Mouse (Mus musculus) hindbrain, embryonic 11.5 days (tissue): ENCODE results near the gene Kat5. TPM values are rescaled to one million over a fixed set of nuclear protein-coding genes. Genes with fewer than 3 reads are reported as not detected.

ENCODE experiments used
- ATAC-seq: fragments of 200-750 bp; cut with Nextera tagmentation; 2 replicates; pipeline ENCODE4 v1.8.0; 2017; ENCODE audit warnings: mild to moderate bottlenecking, moderate TSS enrichment, moderate library complexity; ENCODE audit not compliant: low FRiP score
- DNase-seq: peaks from one replicate; pipeline ENCODE4 v3.0.0-alpha.2; 2015; ENCODE audit warnings: low spot score
- H3K27ac ChIP-seq: fragments of 300-500 bp; sonication (generic); 2 replicates; pipeline ENCODE4 v1.5.1; 2014; ENCODE audit warnings: mild to moderate bottlenecking, low read depth, low read length
- H3K27me3 ChIP-seq: fragments of 300-500 bp; sonication (generic); 2 replicates; pipeline ENCODE4 v1.6.1; 2014; ENCODE audit warnings: mild to moderate bottlenecking, low read length, moderate library complexity, mixed read lengths; ENCODE audit not compliant: control insufficient read depth, insufficient read depth
- H3K36me3 ChIP-seq: fragments of 300-500 bp; sonication (generic); 2 replicates; pipeline ENCODE4 v1.6.1; 2014; ENCODE audit warnings: mild to moderate bottlenecking, low read length, moderate library complexity, mixed read lengths; ENCODE audit not compliant: control insufficient read depth, insufficient read depth
- H3K4me1 ChIP-seq: fragments of 300-500 bp; sonication (generic); replicated peaks from 2 replicates; pipeline ENCODE4 v1.6.1; 2014; ENCODE audit warnings: low read length, mixed read lengths; ENCODE audit not compliant: control insufficient read depth, insufficient read depth
- H3K4me2 ChIP-seq: fragments of 300-500 bp; sonication (generic); replicated peaks from 2 replicates; pipeline ENCODE4 v1.6.1; 2014; ENCODE audit warnings: mild to moderate bottlenecking, low read depth, low read length
- H3K4me3 ChIP-seq: fragments of 300-500 bp; sonication (generic); 2 replicates; pipeline ENCODE4 v1.5.1; 2014; ENCODE audit warnings: low read depth, low read length
- H3K9ac ChIP-seq: fragments of 300-500 bp; sonication (generic); 2 replicates; pipeline ENCODE4 v1.6.1; 2014; ENCODE audit warnings: low read depth, low read length
- H3K9me3 ChIP-seq: fragments of 300-500 bp; sonication (generic); 2 replicates; pipeline ENCODE4 v1.6.1; 2016; ENCODE audit warnings: low read length; ENCODE audit not compliant: control insufficient read depth
- WGBS: fragments of 180-500 bp; shearing (Covaris S2); extraction: QIAGEN DNeasy Blood & Tissue Kit; methylation state at CpG from one replicate; pipeline ENCODE4 v1.1.7; 2014; 5-methylcytosine and 5-hydroxymethylcytosine counted together
- polyA plus RNA-seq: library from polyadenylated mRNA; unstranded; fragments of >200 nt; fragmentation: Nextera tagmentation; extraction: Ambion mirVana; gene quantifications from 2 replicates; pipeline ENCODE4 v1.2.1, GENCODE M21; 2014

The Kat5 gene
- polyA plus RNA-seq, 1 experiment from 2014 or later, result 36.9 TPM

DNA sequence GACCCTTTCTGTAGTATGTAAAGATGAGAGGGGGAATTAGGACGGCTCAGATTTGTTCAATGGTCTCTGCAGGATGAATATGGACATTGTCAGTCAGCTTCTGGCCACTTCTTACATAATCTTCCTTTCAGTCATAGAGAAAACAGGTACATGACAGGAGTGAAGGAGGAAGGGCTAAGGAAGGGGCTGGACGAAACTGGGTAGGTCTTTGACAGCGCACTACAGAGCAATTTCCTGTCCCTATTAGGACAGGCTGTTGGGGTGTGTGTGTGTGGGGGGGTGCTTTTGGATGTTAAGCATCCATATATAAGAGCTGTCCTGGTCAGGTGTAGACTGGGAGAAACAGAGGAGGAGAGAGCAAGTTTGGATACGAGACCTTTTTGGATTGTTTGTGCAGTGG is 10.8 kb downstream of the Kat5 start:
- H3K4me3 ChIP-seq, result no peak overlapping the region
- H3K4me2 ChIP-seq, result no peak overlapping the region
- H3K4me1 ChIP-seq, result no peaks in the 10 kb centered on the region; the same call in 1 of the 2 replicates
- H3K27me3 ChIP-seq, result no peaks in the 10 kb centered on the region
- ATAC-seq (no peak), DNase-seq (no peak)
- H3K9me3 ChIP-seq, result no peaks in the 10 kb centered on the region
- WGBS, result 82% methylated on average over 4 of the region's 4 CpGs
- no peak overlapping the region for H3K27ac ChIP-seq
- peaks cover 5% of the 10 kb centered on the region for H3K36me3 ChIP-seq
- no peak overlapping the region for H3K9ac ChIP-seq

DNA sequence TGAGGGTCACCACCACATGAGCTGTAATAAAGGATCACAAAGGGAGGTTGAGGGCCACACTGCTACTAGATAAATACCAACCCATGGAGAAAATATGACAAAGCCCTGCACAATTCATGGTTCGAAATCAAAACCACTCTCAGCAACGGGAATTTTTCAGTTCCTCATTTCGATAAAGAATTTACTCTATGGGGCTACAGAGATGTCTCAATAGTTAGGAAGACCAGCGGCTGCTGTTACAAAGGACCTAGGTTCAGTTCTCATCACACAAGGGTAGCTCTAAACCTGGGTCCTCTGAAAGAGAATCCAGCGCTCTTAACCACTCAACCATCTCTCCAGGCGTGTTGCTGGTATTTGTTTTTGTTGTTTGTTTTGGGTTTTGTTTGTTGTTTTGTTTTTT is 18.1 kb downstream of the Kat5 start:
- Histone ChIP-seq H3K9me3 (no peaks in the 10 kb centered on the region), H3K36me3 (no peaks in the 10 kb centered on the region), H3K4me3 (no peak overlapping the region), H3K4me1 (no peaks in the 10 kb centered on the region), H3K9ac (no peak overlapping the region), H3K27me3 (no peaks in the 10 kb centered on the region), H3K4me2 (no peak overlapping the region), H3K27ac (no peak overlapping the region)
- no peak for DNase-seq
- ATAC-seq, result no peak
- 92% methylated on average over 6 of the region's 6 CpGs for WGBS

DNA sequence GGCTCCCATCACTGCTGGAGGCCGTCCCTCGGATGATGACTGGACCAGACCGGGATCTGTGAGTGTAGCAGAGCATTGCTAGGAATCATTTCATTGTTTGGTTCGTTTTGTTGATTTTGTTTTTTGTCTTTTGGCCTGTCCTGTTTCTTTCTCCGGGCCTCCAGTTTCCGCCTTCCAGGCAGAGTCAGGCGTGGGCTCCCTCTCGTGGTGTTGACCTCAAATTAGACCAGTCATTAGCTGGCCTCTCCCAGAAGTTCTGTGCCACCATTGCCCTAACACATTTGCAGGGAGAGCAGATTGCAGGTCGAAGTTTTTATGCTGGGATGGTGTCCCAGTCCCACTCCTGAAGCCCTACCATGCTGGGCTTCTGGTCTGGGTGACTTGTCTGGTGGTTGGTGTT is 20.9 kb downstream of the Kat5 start:
- no peak for DNase-seq
- Histone ChIP-seq H3K9me3 (no peaks in the 10 kb centered on the region), H3K27me3 (no peaks in the 10 kb centered on the region), H3K9ac (no peak overlapping the region), H3K4me1 (no peaks in the 10 kb centered on the region), H3K4me2 (no peak overlapping the region), H3K4me3 (no peak overlapping the region), H3K27ac (no peak overlapping the region), H3K36me3 (no peaks in the 10 kb centered on the region)
- ATAC-seq, result no peak
- 75% methylated on average over 9 of the region's 9 CpGs for WGBS

DNA sequence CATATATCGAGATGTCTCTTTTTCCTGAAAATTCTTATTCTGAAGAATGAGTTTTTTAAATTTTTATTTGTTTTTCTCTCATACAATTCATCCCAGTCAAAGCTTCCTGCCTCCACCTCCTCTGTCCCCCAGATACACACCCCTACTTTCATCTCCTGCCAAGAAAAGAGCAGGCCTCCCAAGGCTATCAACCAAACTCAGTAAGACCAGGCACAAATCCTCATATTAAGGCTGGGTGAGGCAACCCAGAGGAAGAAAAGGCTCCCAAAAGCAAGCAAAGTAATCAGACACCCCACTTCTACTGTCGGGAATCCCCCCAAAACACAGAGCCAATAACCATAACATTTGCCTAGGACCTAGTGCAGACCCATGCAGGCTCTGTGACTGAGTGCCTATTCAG is 28.0 kb downstream of the Kat5 start:
- no peak overlapping the region for H3K27ac ChIP-seq
- H3K9ac ChIP-seq, result no peak overlapping the region
- H3K36me3 ChIP-seq, result no peaks in the 10 kb centered on the region
- DNase-seq (no peak), ATAC-seq (no peak)
- no peak overlapping the region for H3K4me3 ChIP-seq
- H3K4me2 ChIP-seq, result no peak overlapping the region
- no peaks in the 10 kb centered on the region for H3K4me1 ChIP-seq
- WGBS, result 77% methylated on average over 2 of the region's 2 CpGs
- no peaks in the 10 kb centered on the region for H3K27me3 ChIP-seq
- H3K9me3 ChIP-seq, result no peaks in the 10 kb centered on the region

- H3K4me1 ChIP-seq, result no peaks in the 10 kb centered on the region
- no peaks in the 10 kb centered on the region for H3K9me3 ChIP-seq
- WGBS, result 89% methylated on average over 6 of the region's 6 CpGs
- no peak overlapping the region for H3K9ac ChIP-seq
- no peak overlapping the region for H3K4me3 ChIP-seq
- ATAC-seq (no peak), DNase-seq (no peak)
- H3K4me2 ChIP-seq, result no peak overlapping the region
- H3K36me3 ChIP-seq, result no peaks in the 10 kb centered on the region
- no peak overlapping the region for H3K27ac ChIP-seq
- no peaks in the 10 kb centered on the region for H3K27me3 ChIP-seq
These were observed 29.3 kb downstream of the Kat5 start for GRCm38 (mm10) chr19:5580776-5581175.

DNA sequence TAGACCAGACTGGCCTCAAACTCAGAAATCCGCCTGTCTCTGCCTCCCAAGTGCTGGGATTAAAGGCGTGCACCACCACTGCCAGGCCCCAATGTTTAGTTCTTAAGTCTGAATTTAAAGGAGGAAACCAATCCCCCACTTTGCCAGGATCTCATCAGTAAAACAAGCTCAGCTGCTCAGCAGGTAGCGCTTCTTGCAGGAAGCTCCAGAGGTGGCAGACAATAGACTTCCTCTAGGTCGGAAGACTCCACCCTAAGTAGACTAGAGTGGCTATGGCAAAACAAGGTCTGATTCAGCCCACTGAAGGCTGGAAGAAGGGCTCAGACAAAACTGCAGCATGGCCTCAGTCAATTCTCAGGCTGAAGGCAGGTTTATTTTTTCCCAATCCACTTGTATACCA is 30.1 kb downstream of the Kat5 start:
- DNase-seq (no peak), ATAC-seq (no peak)
- Histone ChIP-seq H3K9me3 (no peaks in the 10 kb centered on the region), H3K27ac (no peak overlapping the region), H3K9ac (no peak overlapping the region), H3K27me3 (no peaks in the 10 kb centered on the region), H3K4me2 (no peak overlapping the region), H3K4me3 (no peak overlapping the region), H3K4me1 (no peaks in the 10 kb centered on the region), H3K36me3 (no peaks in the 10 kb centered on the region)
- WGBS, result 63% methylated on average over 4 of the region's 4 CpGs

DNA sequence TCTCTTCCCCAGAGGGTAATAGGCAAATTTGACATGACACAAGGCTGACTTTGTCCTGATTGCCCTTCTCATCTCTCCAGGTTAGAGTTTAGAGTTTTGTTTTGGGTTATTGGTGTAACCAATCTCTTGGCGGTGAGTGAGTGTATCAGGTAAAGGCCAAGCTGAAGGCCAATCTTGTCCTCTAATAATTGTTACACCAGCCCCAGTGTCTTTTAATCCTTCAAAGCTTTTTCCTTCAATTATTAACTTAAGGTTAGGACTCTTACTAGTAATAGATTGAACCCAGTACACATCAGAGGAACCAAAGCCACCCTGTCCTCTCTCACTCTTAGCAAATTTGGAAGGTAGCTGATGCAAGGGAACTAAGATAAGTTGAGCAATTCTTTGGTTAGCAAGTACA is 34.7 kb downstream of the Kat5 start:
- no peak overlapping the region for H3K4me3 ChIP-seq
- no peak overlapping the region for H3K4me2 ChIP-seq
- no peak overlapping the region for H3K27ac ChIP-seq
- DNase-seq (no peak), ATAC-seq (no peak)
- no peaks in the 10 kb centered on the region for H3K36me3 ChIP-seq
- H3K4me1 ChIP-seq, result no peaks in the 10 kb centered on the region
- 90% methylated on average over 1 of the region's 1 CpGs for WGBS
- no peak overlapping the region for H3K9ac ChIP-seq
- no peaks in the 10 kb centered on the region for H3K9me3 ChIP-seq
- no peaks in the 10 kb centered on the region for H3K27me3 ChIP-seq

- H3K27ac ChIP-seq, result no peak overlapping the region
- DNase-seq (no peak), ATAC-seq (no peak)
- no peak overlapping the region for H3K4me3 ChIP-seq
- WGBS, result 81% methylated on average over 19 of the region's 19 CpGs
- H3K9me3 ChIP-seq, result no peaks in the 10 kb centered on the region
- H3K27me3 ChIP-seq, result no peaks in the 10 kb centered on the region
- H3K9ac ChIP-seq, result no peak overlapping the region
- no peaks in the 10 kb centered on the region for H3K36me3 ChIP-seq
- peaks cover 2% of the 10 kb centered on the region for H3K4me1 ChIP-seq
- no peak overlapping the region for H3K4me2 ChIP-seq
These were observed 37.5 kb downstream of the Kat5 start for GRCm38 (mm10) chr19:5572331-5573125.

GRCm38 (mm10) chr19:5571831-5572230 is 38.2 kb downstream of the Kat5 start:
- no peaks in the 10 kb centered on the region for H3K36me3 ChIP-seq
- H3K4me3 ChIP-seq, result no peak overlapping the region
- ATAC-seq (no peak), DNase-seq (no peak)
- H3K4me2 ChIP-seq, result no peak overlapping the region
- H3K4me1 ChIP-seq, result peaks cover 2% of the 10 kb centered on the region
- no peak overlapping the region for H3K27ac ChIP-seq
- WGBS, result 72% methylated on average over 5 of the region's 5 CpGs
- H3K27me3 ChIP-seq, result no peaks in the 10 kb centered on the region; the same call in none of the 2 replicates
- H3K9me3 ChIP-seq, result no peaks in the 10 kb centered on the region
- H3K9ac ChIP-seq, result no peak overlapping the region
